Mouse (Mus musculus) hindbrain, embryonic 11.5 days (tissue): ENCODE measurements around the gene Plcb1. TPM values are rescaled to one million over a fixed set of nuclear protein-coding genes. Genes with fewer than 3 reads are reported as not detected.
"Not testable (repeated sequence)": the region's sequence is repeated elsewhere in the genome, so short reads cannot be mapped to it uniquely, and the experiment has no call there.

Experiments
- ATAC-seq: fragments of 200-750 bp; cut with Nextera tagmentation; 2 replicates; pipeline ENCODE4 v1.8.0; 2017; ENCODE audit warnings: mild to moderate bottlenecking, moderate TSS enrichment, moderate library complexity; ENCODE audit not compliant: low FRiP score
- DNase-seq: peaks from one replicate; pipeline ENCODE4 v3.0.0-alpha.2; 2015; ENCODE audit warnings: low spot score
- H3K27ac ChIP-seq: fragments of 300-500 bp; sonication (generic); 2 replicates; pipeline ENCODE4 v1.5.1; 2014; ENCODE audit warnings: mild to moderate bottlenecking, low read depth, low read length
- H3K27me3 ChIP-seq: fragments of 300-500 bp; sonication (generic); 2 replicates; pipeline ENCODE4 v1.6.1; 2014; ENCODE audit warnings: mild to moderate bottlenecking, low read length, moderate library complexity, mixed read lengths; ENCODE audit not compliant: control insufficient read depth, insufficient read depth
- H3K36me3 ChIP-seq: fragments of 300-500 bp; sonication (generic); 2 replicates; pipeline ENCODE4 v1.6.1; 2014; ENCODE audit warnings: mild to moderate bottlenecking, low read length, moderate library complexity, mixed read lengths; ENCODE audit not compliant: control insufficient read depth, insufficient read depth
- H3K4me1 ChIP-seq: fragments of 300-500 bp; sonication (generic); replicated peaks from 2 replicates; pipeline ENCODE4 v1.6.1; 2014; ENCODE audit warnings: low read length, mixed read lengths; ENCODE audit not compliant: control insufficient read depth, insufficient read depth
- H3K4me2 ChIP-seq: fragments of 300-500 bp; sonication (generic); replicated peaks from 2 replicates; pipeline ENCODE4 v1.6.1; 2014; ENCODE audit warnings: mild to moderate bottlenecking, low read depth, low read length
- H3K4me3 ChIP-seq: fragments of 300-500 bp; sonication (generic); 2 replicates; pipeline ENCODE4 v1.5.1; 2014; ENCODE audit warnings: low read depth, low read length
- H3K9ac ChIP-seq: fragments of 300-500 bp; sonication (generic); 2 replicates; pipeline ENCODE4 v1.6.1; 2014; ENCODE audit warnings: low read depth, low read length
- H3K9me3 ChIP-seq: fragments of 300-500 bp; sonication (generic); 2 replicates; pipeline ENCODE4 v1.6.1; 2016; ENCODE audit warnings: low read length; ENCODE audit not compliant: control insufficient read depth
- WGBS: fragments of 180-500 bp; shearing (Covaris S2); extraction: QIAGEN DNeasy Blood & Tissue Kit; methylation state at CpG from one replicate; pipeline ENCODE4 v1.1.7; 2014; 5-methylcytosine and 5-hydroxymethylcytosine counted together
- polyA plus RNA-seq: library from polyadenylated mRNA; unstranded; fragments of >200 nt; fragmentation: Nextera tagmentation; extraction: Ambion mirVana; gene quantifications from 2 replicates; pipeline ENCODE4 v1.2.1, GENCODE M21; 2014

Plcb1 gene
- polyA plus RNA-seq, 1 experiment from 2014 or later = 10.7 TPM

GRCm38 (mm10) chr2:134981394-134981793 lies 195.5 kb downstream of the Plcb1 start:
- Histone ChIP-seq H3K4me3 (no peak overlapping the region), H3K4me2 (no peak overlapping the region), H3K9me3 (no peaks in the 10 kb centered on the region), H3K4me1 (no peaks in the 10 kb centered on the region), H3K36me3 (no peaks in the 10 kb centered on the region), H3K9ac (no peak overlapping the region), H3K27me3 (no peaks in the 10 kb centered on the region), H3K27ac (no peak overlapping the region)
- ATAC-seq (no peak), DNase-seq (no peak)

GRCm38 (mm10) chr2:134984884-134985283 lies 199.0 kb downstream of the Plcb1 start:
- H3K36me3 ChIP-seq = no peaks in the 10 kb centered on the region
- no peaks in the 10 kb centered on the region for H3K27me3 ChIP-seq
- no peaks in the 10 kb centered on the region for H3K9me3 ChIP-seq
- no peak for DNase-seq
- H3K9ac ChIP-seq = no peak overlapping the region
- no peaks in the 10 kb centered on the region for H3K4me1 ChIP-seq
- H3K4me3 ChIP-seq = no peak overlapping the region
- 91% methylated on average over 3 of the region's 3 CpGs for WGBS
- H3K27ac ChIP-seq = no peak overlapping the region
- no peak overlapping the region for H3K4me2 ChIP-seq
- no peak for ATAC-seq

- Histone ChIP-seq H3K27me3 (no peaks in the 10 kb centered on the region), H3K4me1 (no peaks in the 10 kb centered on the region), H3K27ac (no peak overlapping the region), H3K4me2 (no peak overlapping the region), H3K9me3 (no peaks in the 10 kb centered on the region), H3K9ac (no peak overlapping the region), H3K36me3 (no peaks in the 10 kb centered on the region), H3K4me3 (no peak overlapping the region)
- ATAC-seq (no peak), DNase-seq (no peak)
- 90% methylated on average over 5 of the region's 5 CpGs for WGBS
Observed at GRCm38 (mm10) chr2:134987978-134988377, 202.1 kb downstream of the Plcb1 start.

- ATAC-seq (no peak), DNase-seq (no peak)
- Histone ChIP-seq H3K4me2 (no peak overlapping the region), H3K4me3 (no peak overlapping the region), H3K36me3 (no peaks in the 10 kb centered on the region), H3K27me3 (no peaks in the 10 kb centered on the region), H3K9me3 (no peaks in the 10 kb centered on the region), H3K9ac (no peak overlapping the region), H3K4me1 (no peaks in the 10 kb centered on the region), H3K27ac (no peak overlapping the region)
- WGBS = 88% methylated on average over 9 of the region's 9 CpGs
Observed at GRCm38 (mm10) chr2:134989650-134990292, 203.9 kb downstream of the Plcb1 start.

GRCm38 (mm10) chr2:135007134-135007533 lies 221.3 kb downstream of the Plcb1 start:
- Histone ChIP-seq H3K27me3 (no peaks in the 10 kb centered on the region), H3K4me3 (no peak overlapping the region), H3K4me1 (no peaks in the 10 kb centered on the region), H3K9me3 (no peaks in the 10 kb centered on the region), H3K27ac (no peak overlapping the region), H3K4me2 (no peak overlapping the region), H3K9ac (no peak overlapping the region), H3K36me3 (no peaks in the 10 kb centered on the region)
- no peak for ATAC-seq
- DNase-seq = no peak
- 83% methylated on average over 1 of the region's 1 CpGs for WGBS

- not testable (repeated sequence) for H3K9me3 ChIP-seq, H3K36me3 ChIP-seq, H3K27me3 ChIP-seq, DNase-seq, H3K9ac ChIP-seq, ATAC-seq, H3K4me1 ChIP-seq, H3K4me3 ChIP-seq, H3K4me2 ChIP-seq, H3K27ac ChIP-seq
- WGBS = 89% methylated on average over 2 of the region's 2 CpGs
Observed at GRCm38 (mm10) chr2:135007885-135008284, 222.0 kb downstream of the Plcb1 start.

- H3K4me1 ChIP-seq = no peaks in the 10 kb centered on the region
- H3K9me3 ChIP-seq = no peaks in the 10 kb centered on the region
- H3K27ac ChIP-seq = no peak overlapping the region
- no peaks in the 10 kb centered on the region for H3K27me3 ChIP-seq
- H3K4me3 ChIP-seq = no peak overlapping the region
- WGBS = 92% methylated on average over 8 of the region's 8 CpGs
- DNase-seq (no peak), ATAC-seq (no peak)
- no peak overlapping the region for H3K9ac ChIP-seq
- H3K36me3 ChIP-seq = no peaks in the 10 kb centered on the region
- H3K4me2 ChIP-seq = no peak overlapping the region
Observed at GRCm38 (mm10) chr2:135010371-135010770, 224.5 kb downstream of the Plcb1 start.

- H3K36me3 ChIP-seq = no peaks in the 10 kb centered on the region
- WGBS = 44% methylated on average over 6 of the region's 6 CpGs
- ATAC-seq (no peak), DNase-seq (peak; percentile 21)
- no peaks in the 10 kb centered on the region for H3K4me1 ChIP-seq
- H3K9ac ChIP-seq = no peak overlapping the region
- H3K9me3 ChIP-seq = no peaks in the 10 kb centered on the region
- H3K27ac ChIP-seq = no peak overlapping the region
- no peak overlapping the region for H3K4me2 ChIP-seq
- H3K27me3 ChIP-seq = no peaks in the 10 kb centered on the region
- H3K4me3 ChIP-seq = no peak overlapping the region
Observed at GRCm38 (mm10) chr2:135015501-135015900, 229.6 kb downstream of the Plcb1 start.

GRCm38 (mm10) chr2:135018275-135018674 lies 232.4 kb downstream of the Plcb1 start:
- H3K27me3 ChIP-seq = no peaks in the 10 kb centered on the region
- H3K4me2 ChIP-seq = no peak overlapping the region
- WGBS = 72% methylated on average over 1 of the region's 1 CpGs
- no peaks in the 10 kb centered on the region for H3K36me3 ChIP-seq
- no peaks in the 10 kb centered on the region for H3K4me1 ChIP-seq
- H3K9ac ChIP-seq = no peak overlapping the region
- ATAC-seq (no peak), DNase-seq (no peak)
- no peaks in the 10 kb centered on the region for H3K9me3 ChIP-seq
- no peak overlapping the region for H3K27ac ChIP-seq
- H3K4me3 ChIP-seq = no peak overlapping the region
